Mouse (Mus musculus) midbrain, embryonic 10.5 days (tissue): ENCODE measurements at regions not wholly inside any gene's neighbourhood (a gene's known extent, or its start where the extent isn't known, plus 50 kb on each side); places are given as distances from the start of the nearest gene placed in this dataset.
A peak's percentile ranks its signal among the peaks of the same experiment; 100 is the strongest.

Experiments used
- DNase-seq: peaks from one replicate; pipeline ENCODE4 v3.0.0-alpha.2; 2017; ENCODE audit warnings: low spot score
- H3K27ac ChIP-seq: fragments of 300-500 bp; sonication (generic); replicated peaks from 2 replicates; pipeline ENCODE4 v1.5.1; 2016; ENCODE audit warnings: mild to moderate bottlenecking
- H3K27me3 ChIP-seq: fragments of 300-500 bp; sonication (generic); 2 replicates; pipeline ENCODE4 v1.6.1; 2016; ENCODE audit warnings: low read depth, mild to moderate bottlenecking; ENCODE audit not compliant: poor library complexity, severe bottlenecking
- H3K36me3 ChIP-seq: fragments of 300-500 bp; sonication (generic); 2 replicates; pipeline ENCODE4 v1.6.1; 2016; ENCODE audit warnings: mild to moderate bottlenecking, moderate library complexity
- H3K4me1 ChIP-seq: fragments of 300-500 bp; sonication (generic); 2 replicates; pipeline ENCODE4 v1.6.1; 2016
- H3K4me3 ChIP-seq: fragments of 300-500 bp; sonication (generic); 2 replicates; pipeline ENCODE4 v1.5.1; 2016; ENCODE audit warnings: mild to moderate bottlenecking, moderate library complexity
- H3K9me3 ChIP-seq: fragments of 300-500 bp; sonication (generic); replicated peaks from 2 replicates; pipeline ENCODE4 v1.6.1; 2016; ENCODE audit warnings: mild to moderate bottlenecking
- WGBS: fragments of 180-500 bp; shearing (Covaris S2); methylation state at CpG from one replicate; pipeline ENCODE4 v1.1.7; 2016; 5-methylcytosine and 5-hydroxymethylcytosine counted together

GRCm38 (mm10) chr8:89858706-89859385, 489.3 kb downstream of the Tox3 start:
- H3K4me3 ChIP-seq, result no peak overlapping the region
- no peak for DNase-seq
- no peaks in the 10 kb centered on the region for H3K4me1 ChIP-seq
- H3K36me3 ChIP-seq, result no peaks in the 10 kb centered on the region
- no peaks in the 10 kb centered on the region for H3K9me3 ChIP-seq
- H3K27me3 ChIP-seq, result no peaks in the 10 kb centered on the region
- no peak overlapping the region for H3K27ac ChIP-seq
- WGBS, result 91% methylated on average over 7 of the region's 7 CpGs

- no peak for DNase-seq
- no peak overlapping the region for H3K27ac ChIP-seq
- no peaks in the 10 kb centered on the region for H3K9me3 ChIP-seq
- no peak overlapping the region for H3K4me3 ChIP-seq
- H3K4me1 ChIP-seq, result no peaks in the 10 kb centered on the region
- 95% methylated on average over 5 of the region's 5 CpGs for WGBS
- no peaks in the 10 kb centered on the region for H3K36me3 ChIP-seq
- no peaks in the 10 kb centered on the region for H3K27me3 ChIP-seq
Measured at GRCm38 (mm10) chr8:89855556-89855955, 492.6 kb downstream of the Tox3 start.

GRCm38 (mm10) chr8:89850209-89850796, 497.8 kb downstream of the Tox3 start:
- Histone ChIP-seq H3K4me3 (no peak overlapping the region), H3K4me1 (peaks cover 12% of the 10 kb centered on the region), H3K36me3 (no peaks in the 10 kb centered on the region), H3K27me3 (no peaks in the 10 kb centered on the region), H3K27ac (peak overlapping the region; percentile 75), H3K9me3 (no peaks in the 10 kb centered on the region)
- 46% methylated on average over 3 of the region's 3 CpGs for WGBS
- peak; percentile 56 for DNase-seq

GRCm38 (mm10) chr8:89849416-89850208, 498.5 kb downstream of the Tox3 start:
- H3K4me1 ChIP-seq, result peaks cover 12% of the 10 kb centered on the region
- no peak overlapping the region for H3K4me3 ChIP-seq
- no peaks in the 10 kb centered on the region for H3K27me3 ChIP-seq
- H3K27ac ChIP-seq, result peak overlapping the region; percentile 75
- H3K9me3 ChIP-seq, result no peaks in the 10 kb centered on the region
- 64% methylated on average over 7 of the region's 7 CpGs for WGBS
- H3K36me3 ChIP-seq, result no peaks in the 10 kb centered on the region
- DNase-seq, result peak; percentile 61

GRCm38 (mm10) chr8:89838494-89838893, 509.6 kb downstream of the Tox3 start:
- no peaks in the 10 kb centered on the region for H3K4me1 ChIP-seq
- no peaks in the 10 kb centered on the region for H3K27me3 ChIP-seq
- no peak overlapping the region for H3K27ac ChIP-seq
- H3K4me3 ChIP-seq, result no peak overlapping the region
- no peaks in the 10 kb centered on the region for H3K36me3 ChIP-seq
- no peak for DNase-seq
- 88% methylated on average over 5 of the region's 5 CpGs for WGBS
- H3K9me3 ChIP-seq, result no peaks in the 10 kb centered on the region

- no peak overlapping the region for H3K4me3 ChIP-seq
- H3K27ac ChIP-seq, result no peak overlapping the region
- H3K36me3 ChIP-seq, result no peaks in the 10 kb centered on the region
- no peaks in the 10 kb centered on the region for H3K9me3 ChIP-seq
- no peaks in the 10 kb centered on the region for H3K27me3 ChIP-seq
- H3K4me1 ChIP-seq, result no peaks in the 10 kb centered on the region
- DNase-seq, result no peak
- WGBS, result 76% methylated on average over 4 of the region's 4 CpGs
Measured at GRCm38 (mm10) chr8:89833715-89834114, 514.4 kb downstream of the Tox3 start.

- DNase-seq, result no peak
- no peaks in the 10 kb centered on the region for H3K36me3 ChIP-seq
Measured at GRCm38 (mm10) chr8:89824586-89824985, 523.6 kb downstream of the Tox3 start.

GRCm38 (mm10) chr8:89823631-89824030, 524.5 kb downstream of the Tox3 start:
- 0 out of 2 replicates have a peak, but pooled peaks cover 4% of the 10 kb centered on the region for H3K9me3 ChIP-seq
- peak overlapping the region; percentile 24 for H3K27ac ChIP-seq
- H3K4me3 ChIP-seq, result no peak overlapping the region
- no peaks in the 10 kb centered on the region for H3K36me3 ChIP-seq
- DNase-seq, result no peak
- H3K27me3 ChIP-seq, result no peaks in the 10 kb centered on the region
- H3K4me1 ChIP-seq, result peaks cover 22% of the 10 kb centered on the region

More at GRCm38 (mm10) chr8:89824586-89824985, 523.6 kb downstream of the Tox3 start:
- Histone ChIP-seq H3K27ac (no peak overlapping the region), H3K4me1 (peaks cover 22% of the 10 kb centered on the region), H3K4me3 (no peak overlapping the region), H3K9me3 (0 out of 2 replicates have a peak, but pooled peaks cover 4% of the 10 kb centered on the region), H3K27me3 (no peaks in the 10 kb centered on the region)
- 43% methylated on average over 3 of the region's 3 CpGs for WGBS

GRCm38 (mm10) chr8:89812036-89812711, 536.0 kb downstream of the Tox3 start:
- Histone ChIP-seq H3K27ac (no peak overlapping the region), H3K36me3 (no peaks in the 10 kb centered on the region), H3K9me3 (no peaks in the 10 kb centered on the region), H3K4me3 (no peak overlapping the region), H3K4me1 (no peaks in the 10 kb centered on the region), H3K27me3 (no peaks in the 10 kb centered on the region)
- no peak for DNase-seq
- 87% methylated on average over 4 of the region's 4 CpGs for WGBS

GRCm38 (mm10) chr8:89788296-89788695, 559.8 kb downstream of the Tox3 start:
- Histone ChIP-seq H3K4me3 (no peak overlapping the region), H3K27ac (no peak overlapping the region), H3K9me3 (no peaks in the 10 kb centered on the region), H3K27me3 (peaks cover 29% of the 10 kb centered on the region), H3K4me1 (peaks cover 23% of the 10 kb centered on the region), H3K36me3 (no peaks in the 10 kb centered on the region)
- WGBS, result 87% methylated on average over 10 of the region's 10 CpGs
- no peak for DNase-seq

- H3K36me3 ChIP-seq, result no peaks in the 10 kb centered on the region
- H3K4me1 ChIP-seq, result peaks cover 33% of the 10 kb centered on the region
- H3K4me3 ChIP-seq, result no peak overlapping the region
- no peak for DNase-seq
- peaks cover 29% of the 10 kb centered on the region for H3K27me3 ChIP-seq
- no peak overlapping the region for H3K27ac ChIP-seq
- 52% methylated on average over 17 of the region's 17 CpGs for WGBS
- no peaks in the 10 kb centered on the region for H3K9me3 ChIP-seq
Measured at GRCm38 (mm10) chr8:89787050-89787905, 560.9 kb downstream of the Tox3 start.

- WGBS, result 18% methylated on average over 7 of the region's 7 CpGs
- no peak overlapping the region for H3K27ac ChIP-seq
- peak; percentile 67 for DNase-seq
- H3K36me3 ChIP-seq, result no peaks in the 10 kb centered on the region
- H3K4me3 ChIP-seq, result no peak overlapping the region
- H3K9me3 ChIP-seq, result no peaks in the 10 kb centered on the region
- peaks cover 50% of the 10 kb centered on the region for H3K4me1 ChIP-seq
- H3K27me3 ChIP-seq, result peaks cover 37% of the 10 kb centered on the region
Measured at GRCm38 (mm10) chr8:89785011-89785410, 563.1 kb downstream of the Tox3 start.
